Mouse (Mus musculus): Measurements from ENCODE around the gene Zfp276. TPM values are rescaled to one million over a fixed set of nuclear protein-coding genes. Genes with fewer than 3 reads are reported as not detected.

The Zfp276 gene
- polyA plus RNA-seq, 1 experiment from 2014 or later, result 30.6 TPM

DNA sequence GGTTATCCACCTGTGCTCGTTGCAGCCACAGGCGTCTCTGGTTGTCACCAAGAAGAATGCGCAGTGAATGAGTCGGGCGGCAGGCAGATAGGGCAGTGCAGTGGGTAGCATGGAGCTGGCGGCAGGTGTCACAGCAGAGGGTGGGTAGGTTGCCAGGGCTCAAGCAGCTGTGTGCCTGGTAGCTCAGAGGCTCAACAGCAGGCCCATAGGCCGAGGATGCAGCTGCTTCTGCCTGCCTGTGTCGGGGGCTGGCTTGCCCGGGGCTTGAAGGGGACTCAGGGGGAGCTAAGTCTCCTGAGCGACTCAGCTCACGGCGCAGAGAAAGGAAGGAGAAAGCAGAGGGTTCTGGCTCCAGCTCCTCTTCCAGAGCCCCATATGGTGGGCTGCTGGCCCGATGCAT is 20.7 kb upstream of the Zfp276 start:
- Histone ChIP-seq H3K4me1 (replicated peaks) (peaks cover 52% of the 10 kb centered on the region), H3K4me3 (no peak overlapping the region), H3K27me3 (ENCODE audit: insufficient read depth, poor library complexity, severe bottlenecking) (peaks cover 44% of the 10 kb centered on the region), H3K9me3 (no peaks in the 10 kb centered on the region), H3K36me3 (peaks cover 26% of the 10 kb centered on the region), H3K27ac (no peak overlapping the region)
- WGBS, result 57% methylated on average over 13 of the region's 13 CpGs
- no peak for DNase-seq (ENCODE audit: low spot score)

DNA sequence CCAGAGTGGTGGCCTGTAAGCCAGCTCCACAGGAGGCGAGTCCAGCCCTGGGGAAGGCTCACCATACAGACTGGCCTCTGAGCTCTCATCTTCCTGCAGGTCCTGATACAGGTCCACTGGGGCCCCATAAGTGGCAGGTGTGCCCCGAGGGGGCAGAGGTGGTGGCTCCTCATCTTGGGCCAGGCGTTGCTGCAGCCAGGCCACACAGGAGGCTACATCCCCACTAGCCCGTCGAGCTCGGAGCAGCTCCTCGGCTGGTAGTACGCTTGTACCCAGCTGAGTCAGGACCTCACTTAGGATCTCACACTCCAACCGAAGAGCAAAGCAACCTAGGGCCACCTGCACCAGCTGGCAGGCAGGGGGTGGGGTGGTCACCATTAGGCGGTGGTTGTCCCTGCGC is 20.2 kb upstream of the Zfp276 start:
- WGBS, result 81% methylated on average over 11 of the region's 11 CpGs
- no peak overlapping the region for H3K4me3 ChIP-seq

DNA sequence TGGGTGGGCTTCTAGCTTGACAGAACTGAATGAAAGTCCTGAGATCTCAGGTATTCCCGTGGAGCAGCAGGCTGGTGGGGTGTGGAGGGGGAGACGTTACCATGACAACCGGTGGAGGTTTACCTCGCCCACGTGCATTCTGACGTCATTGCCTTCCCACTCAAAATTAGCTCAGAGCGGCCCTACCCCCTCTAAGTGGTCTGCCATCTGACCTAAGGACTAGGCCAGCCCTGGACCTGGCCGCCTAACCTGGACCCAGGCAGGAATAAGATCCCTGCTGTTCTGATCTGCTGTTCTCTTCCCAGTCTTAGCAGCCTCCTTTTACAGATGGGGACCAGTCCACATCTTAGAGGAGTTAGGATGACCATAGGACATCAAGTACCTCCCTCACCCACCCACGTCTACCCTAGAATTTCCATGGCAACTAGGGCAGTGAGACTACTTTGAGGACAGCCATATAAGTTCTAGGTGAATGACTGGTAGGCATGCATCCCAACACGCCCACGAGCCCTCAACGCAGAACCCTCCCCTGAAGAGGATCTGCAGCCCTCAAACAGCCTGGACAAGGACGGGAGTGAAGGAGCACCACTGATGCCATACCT is 19.0 kb upstream of the Zfp276 start:
- peaks cover 44% of the 10 kb centered on the region for H3K27me3 ChIP-seq (ENCODE audit: insufficient read depth, poor library complexity, severe bottlenecking)
- H3K36me3 ChIP-seq, result peaks cover 9% of the 10 kb centered on the region
- WGBS, result 34% methylated on average over 13 of the region's 13 CpGs

More for the DNA sequence above, 20.2 kb upstream of the Zfp276 start:
- Histone ChIP-seq H3K27me3 (ENCODE audit: insufficient read depth, poor library complexity, severe bottlenecking) (peaks cover 44% of the 10 kb centered on the region), H3K9me3 (no peaks in the 10 kb centered on the region), H3K4me1 (replicated peaks) (peaks cover 52% of the 10 kb centered on the region), H3K27ac (no peak overlapping the region), H3K36me3 (peaks cover 22% of the 10 kb centered on the region)
- DNase-seq (ENCODE audit: low spot score), result no peak

DNA sequence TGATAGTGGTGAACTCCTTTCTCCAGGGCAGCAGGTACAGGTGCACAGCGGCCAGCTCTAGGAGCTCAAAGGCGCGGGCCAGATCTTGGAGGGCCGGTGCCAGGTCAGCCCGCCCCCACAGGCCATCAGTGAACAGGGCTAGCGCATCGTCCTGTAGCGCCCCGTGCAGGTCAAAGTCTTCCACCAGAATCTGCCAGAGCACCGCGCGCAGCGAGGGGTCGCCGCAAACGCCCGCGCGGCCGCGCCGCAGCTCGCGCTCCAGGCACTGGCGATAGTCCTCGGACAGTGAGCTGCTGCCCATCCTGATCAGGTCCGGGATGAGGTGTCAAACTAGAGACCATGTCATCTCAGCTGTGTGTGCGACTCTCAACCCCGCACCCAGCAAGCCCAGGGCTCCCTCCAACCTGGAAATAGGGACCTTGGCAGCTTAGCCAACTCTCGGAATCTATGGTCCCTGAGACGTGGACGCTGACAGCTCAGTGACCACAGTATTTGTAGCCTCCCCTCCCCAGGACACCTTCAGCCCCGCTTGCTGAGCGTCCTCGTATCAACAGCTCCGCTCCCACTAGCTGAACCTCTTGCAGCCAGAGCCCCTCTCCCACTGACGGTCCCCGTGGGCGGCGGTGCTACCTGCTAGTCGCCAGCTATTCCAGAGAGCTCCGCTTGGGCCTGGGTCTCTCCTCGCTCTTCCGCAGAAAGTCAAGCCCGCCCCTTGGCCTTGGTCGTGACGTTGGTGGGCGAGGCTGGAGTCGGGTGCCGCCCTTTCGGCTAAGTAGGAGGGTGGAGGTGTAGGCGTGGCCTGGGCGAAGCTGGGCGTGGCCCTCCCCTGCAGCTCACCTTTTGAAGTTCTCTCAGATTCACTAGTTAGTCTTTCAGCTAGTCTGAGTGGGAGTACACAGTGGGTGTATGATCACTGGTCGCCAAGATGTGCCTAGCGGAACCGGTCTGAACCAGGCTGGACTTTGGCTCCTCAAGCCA is 18.2 kb upstream of the Zfp276 start, which contains the start of gene Spata2l:
Spata2l (minus strand) TSS at position 714 of the 978 bp plus-strand sequence.
- 0 out of 2 replicates have a peak within 1 kb of the TSS, but pooled peaks have one; percentile 5 for H3K27ac ChIP-seq
- H3K27me3 ChIP-seq (ENCODE audit: insufficient read depth, poor library complexity, severe bottlenecking), result peaks cover 44% of the 10 kb centered on the region

More for the DNA sequence above, 19.0 kb upstream of the Zfp276 start:
- Histone ChIP-seq H3K27ac (0 out of 2 replicates have a peak overlapping the region, but pooled peaks have one; percentile 5), H3K9me3 (no peaks in the 10 kb centered on the region), H3K4me3 (peak overlapping the region; percentile 57), H3K4me1 (replicated peaks) (peaks cover 52% of the 10 kb centered on the region)
- no peak for DNase-seq (ENCODE audit: low spot score)

DNA sequence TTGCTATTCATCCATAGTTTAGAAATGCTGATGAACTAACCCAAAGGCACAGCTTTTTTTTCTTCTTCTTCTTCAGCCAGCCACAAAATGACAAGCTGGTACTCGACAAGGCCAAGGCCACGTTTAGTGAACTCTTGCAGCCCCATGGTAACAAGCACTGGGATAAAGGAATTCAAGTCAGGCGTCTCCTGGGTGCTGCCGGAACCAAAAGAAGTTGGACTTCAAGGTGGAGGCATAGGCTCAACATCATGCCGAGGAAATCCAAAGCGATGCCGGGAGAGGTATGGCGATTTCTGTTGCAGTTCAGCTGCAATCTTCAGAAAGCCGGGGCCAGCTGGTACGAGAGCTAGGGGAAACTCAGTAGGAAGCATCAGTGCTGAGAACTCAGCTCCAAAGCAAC is 14.6 kb upstream of the Zfp276 start:
- peaks cover 31% of the 10 kb centered on the region for H3K36me3 ChIP-seq
- H3K9me3 ChIP-seq, result no peaks in the 10 kb centered on the region
- H3K4me3 ChIP-seq, result no peak overlapping the region
- H3K27me3 ChIP-seq (ENCODE audit: insufficient read depth, poor library complexity, severe bottlenecking), result peaks cover 30% of the 10 kb centered on the region
- H3K4me1 ChIP-seq (replicated peaks), result peaks cover 25% of the 10 kb centered on the region
- 89% methylated on average over 10 of the region's 10 CpGs for WGBS
- no peak for DNase-seq (ENCODE audit: low spot score)
- H3K27ac ChIP-seq, result no peak overlapping the region

More for the DNA sequence above, 18.2 kb upstream of the Zfp276 start, which contains the start of gene Spata2l:
- 0 out of 2 replicates have a peak, but pooled peaks cover 2% of the 10 kb centered on the region for H3K36me3 ChIP-seq
- peak; percentile 90 for DNase-seq (ENCODE audit: low spot score)
- peak within 1 kb of the TSS; percentile 57 for H3K4me3 ChIP-seq
- no peaks in the 10 kb centered on the region for H3K9me3 ChIP-seq
- WGBS, result 2% methylated on average over 57 of the region's 57 CpGs
- peaks cover 52% of the 10 kb centered on the region for H3K4me1 ChIP-seq (replicated peaks)

DNA sequence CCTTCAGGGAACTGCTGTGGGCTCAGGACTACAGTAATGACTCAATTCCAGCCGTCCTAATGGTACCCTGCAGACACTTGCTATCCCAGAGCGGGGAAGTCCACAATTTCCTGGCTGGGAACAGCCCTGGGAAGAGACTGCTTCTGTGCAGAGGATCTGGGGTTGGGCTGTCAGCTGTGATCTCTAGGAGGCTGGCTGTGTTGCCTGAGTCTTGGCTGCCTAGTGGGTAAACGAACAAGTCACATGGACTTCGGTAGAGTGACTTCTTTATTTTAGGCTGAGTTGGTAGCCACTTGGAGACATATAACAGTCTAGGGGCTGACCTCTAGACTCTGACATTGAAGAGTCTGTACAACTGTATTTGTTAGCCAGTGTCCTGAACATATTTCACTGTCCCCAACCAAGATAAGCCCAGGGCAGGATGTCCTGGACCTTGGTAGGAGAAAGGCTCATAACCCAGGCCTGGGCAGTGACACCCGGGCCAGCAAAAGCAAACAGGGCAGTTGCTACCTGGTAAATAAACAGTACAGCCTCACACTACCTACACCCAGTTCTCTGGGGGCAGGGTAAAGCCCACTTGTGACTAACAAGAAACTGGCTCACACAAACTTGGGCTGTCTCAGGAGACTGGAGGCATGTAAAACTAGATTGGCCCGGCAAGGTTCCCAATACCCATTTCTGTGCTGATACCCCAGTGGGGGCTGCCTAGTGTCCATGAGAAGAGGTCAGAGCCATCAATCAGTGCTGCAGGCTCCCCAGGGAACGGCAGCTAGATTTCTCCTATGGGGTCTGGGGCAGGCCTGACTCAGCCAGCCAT is 11.7 kb upstream of the Zfp276 start:
- no peaks in the 10 kb centered on the region for H3K4me1 ChIP-seq (replicated peaks)
- peaks cover 3% of the 10 kb centered on the region; the same call in 1 of the 2 replicates for H3K27me3 ChIP-seq (ENCODE audit: insufficient read depth, poor library complexity, severe bottlenecking)
- H3K36me3 ChIP-seq, result peaks cover 60% of the 10 kb centered on the region
- 90% methylated on average over 7 of the region's 7 CpGs for WGBS
- no peak overlapping the region for H3K4me3 ChIP-seq
- H3K9me3 ChIP-seq, result no peaks in the 10 kb centered on the region
- no peak overlapping the region for H3K27ac ChIP-seq
- DNase-seq (ENCODE audit: low spot score), result no peak

DNA sequence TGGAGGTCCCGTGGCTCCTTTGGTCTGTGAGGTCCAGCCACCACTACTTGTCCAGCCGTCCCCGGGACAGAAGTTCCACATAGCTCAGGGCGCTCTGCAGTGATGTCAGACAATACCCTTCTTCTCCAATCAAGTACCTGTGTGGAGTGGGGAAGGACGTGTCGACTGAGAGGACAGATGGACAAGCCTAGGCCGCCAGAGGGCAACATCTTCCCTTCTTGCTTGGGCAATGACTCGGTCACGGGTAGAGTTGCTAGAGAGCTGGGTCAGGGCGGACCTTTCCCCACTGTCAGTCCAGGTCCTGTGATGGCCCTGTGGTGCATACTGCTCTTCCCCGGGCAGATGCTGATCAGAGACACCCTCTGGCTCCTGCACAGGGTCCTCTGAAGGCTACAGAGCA is 10.9 kb upstream of the Zfp276 start:
- no peak overlapping the region for H3K4me3 ChIP-seq
- H3K36me3 ChIP-seq, result peaks cover 68% of the 10 kb centered on the region
- H3K4me1 ChIP-seq (replicated peaks), result no peaks in the 10 kb centered on the region
- DNase-seq (ENCODE audit: low spot score), result no peak
- no peaks in the 10 kb centered on the region for H3K27me3 ChIP-seq (ENCODE audit: insufficient read depth, poor library complexity, severe bottlenecking)
- no peaks in the 10 kb centered on the region for H3K9me3 ChIP-seq
- WGBS, result 73% methylated on average over 11 of the region's 11 CpGs
- no peak overlapping the region for H3K27ac ChIP-seq

DNA sequence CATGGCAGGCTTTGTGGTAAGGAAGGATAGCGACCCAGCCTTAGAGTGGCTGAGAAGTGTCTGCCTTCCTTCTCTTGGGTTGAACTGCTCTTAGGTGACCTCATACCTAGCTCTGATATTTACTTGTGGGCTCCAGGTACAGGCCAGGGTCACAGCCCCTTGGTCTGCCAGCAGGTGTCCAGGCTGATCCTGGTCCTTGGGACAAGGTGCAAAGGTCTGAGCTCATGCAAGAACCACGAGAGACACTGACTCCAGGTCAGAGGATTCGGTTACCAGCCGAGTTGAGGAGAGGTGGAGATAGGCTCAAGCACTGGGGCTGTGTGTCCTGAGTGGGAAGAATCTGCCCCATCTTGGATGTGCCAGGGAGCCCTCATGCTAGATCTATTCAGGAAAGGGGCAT is 9.6 kb upstream of the Zfp276 start:
- peaks cover 81% of the 10 kb centered on the region for H3K36me3 ChIP-seq
- H3K27ac ChIP-seq, result no peak overlapping the region
- no peak for DNase-seq (ENCODE audit: low spot score)
- no peaks in the 10 kb centered on the region for H3K4me1 ChIP-seq (replicated peaks)
- H3K4me3 ChIP-seq, result no peak overlapping the region
- H3K27me3 ChIP-seq (ENCODE audit: insufficient read depth, poor library complexity, severe bottlenecking), result no peaks in the 10 kb centered on the region
- WGBS, result 93% methylated on average over 4 of the region's 4 CpGs
- H3K9me3 ChIP-seq, result no peaks in the 10 kb centered on the region

DNA sequence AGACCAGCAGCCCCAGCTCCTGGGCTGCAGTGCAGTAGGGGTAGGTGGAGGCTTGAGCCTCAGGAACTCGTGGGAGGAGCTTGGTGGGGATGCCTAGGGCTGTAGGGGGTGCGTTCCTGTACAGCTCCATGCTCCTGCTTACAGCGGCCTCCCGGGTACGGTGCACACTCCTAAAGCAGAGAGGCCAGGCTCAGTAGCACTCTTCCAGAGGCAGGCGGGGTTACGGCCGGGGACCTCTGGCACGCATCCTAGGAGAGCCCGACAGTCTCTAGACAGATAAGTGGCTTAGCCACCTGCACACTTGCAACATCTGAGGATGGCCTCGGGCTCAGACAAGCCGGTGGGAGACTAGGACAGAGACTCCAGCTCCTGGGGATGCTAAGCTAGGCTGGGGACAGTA is 8.5 kb upstream of the Zfp276 start:
- H3K27ac ChIP-seq, result no peak overlapping the region
- no peak for DNase-seq (ENCODE audit: low spot score)
- WGBS, result 93% methylated on average over 12 of the region's 12 CpGs
- no peaks in the 10 kb centered on the region for H3K27me3 ChIP-seq (ENCODE audit: insufficient read depth, poor library complexity, severe bottlenecking)
- H3K4me1 ChIP-seq (replicated peaks), result no peaks in the 10 kb centered on the region
- H3K36me3 ChIP-seq, result peaks cover 93% of the 10 kb centered on the region
- H3K4me3 ChIP-seq, result no peak overlapping the region
- H3K9me3 ChIP-seq, result no peaks in the 10 kb centered on the region

DNA sequence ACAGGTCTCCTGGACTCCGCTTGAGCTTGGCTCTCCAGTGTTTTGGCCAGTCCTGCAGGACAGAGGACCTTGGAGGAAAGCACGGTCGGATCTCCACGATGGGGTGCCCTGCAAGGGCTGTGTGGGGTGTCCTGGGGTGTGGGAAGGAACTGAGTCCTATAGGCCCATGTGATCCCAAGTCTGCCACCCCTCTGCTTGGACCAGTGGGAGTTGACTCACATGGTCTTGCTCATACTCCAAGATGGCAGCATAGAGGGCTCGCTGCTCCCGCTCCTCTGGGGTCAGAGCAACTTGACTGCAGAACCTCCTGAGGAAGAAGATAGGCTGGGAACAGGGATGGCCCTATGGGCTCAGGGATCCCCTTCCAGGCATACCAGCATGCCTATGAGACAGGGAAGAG is 6.2 kb upstream of the Zfp276 start:
- H3K27me3 ChIP-seq (ENCODE audit: insufficient read depth, poor library complexity, severe bottlenecking), result no peaks in the 10 kb centered on the region
- no peak for DNase-seq (ENCODE audit: low spot score)
- WGBS, result 97% methylated on average over 6 of the region's 6 CpGs
- no peak overlapping the region for H3K27ac ChIP-seq
- H3K4me1 ChIP-seq (replicated peaks), result peaks cover 4% of the 10 kb centered on the region
- H3K36me3 ChIP-seq, result peaks cover 98% of the 10 kb centered on the region
- no peaks in the 10 kb centered on the region for H3K9me3 ChIP-seq
- H3K4me3 ChIP-seq, result no peak overlapping the region

DNA sequence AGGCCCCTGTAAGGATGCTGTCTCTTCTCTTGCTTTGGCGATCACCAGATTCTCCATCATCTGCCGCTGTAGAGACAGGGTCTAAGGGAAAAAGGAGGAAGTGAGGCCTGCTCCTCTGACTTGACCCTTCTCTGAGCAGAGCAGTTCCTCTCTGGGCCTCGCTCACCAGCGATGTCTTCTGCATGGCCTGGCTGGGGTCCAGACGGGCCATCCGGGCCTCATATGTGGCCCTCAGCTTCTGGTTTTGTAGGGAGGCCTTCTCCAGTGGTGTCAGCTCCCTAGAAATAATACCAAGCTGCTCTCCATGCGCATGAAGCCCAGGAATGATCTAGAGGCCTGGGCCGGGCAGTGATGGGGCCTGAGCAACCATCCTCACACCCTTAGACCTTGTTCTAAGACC is 5.4 kb upstream of the Zfp276 start:
- H3K4me1 ChIP-seq (replicated peaks), result peaks cover 13% of the 10 kb centered on the region
- no peaks in the 10 kb centered on the region for H3K9me3 ChIP-seq
- DNase-seq (ENCODE audit: low spot score), result no peak
- no peaks in the 10 kb centered on the region for H3K27me3 ChIP-seq (ENCODE audit: insufficient read depth, poor library complexity, severe bottlenecking)
- H3K4me3 ChIP-seq, result no peak overlapping the region
- H3K36me3 ChIP-seq, result peaks cover 89% of the 10 kb centered on the region
- WGBS, result 93% methylated on average over 8 of the region's 8 CpGs
- no peak overlapping the region for H3K27ac ChIP-seq

DNA sequence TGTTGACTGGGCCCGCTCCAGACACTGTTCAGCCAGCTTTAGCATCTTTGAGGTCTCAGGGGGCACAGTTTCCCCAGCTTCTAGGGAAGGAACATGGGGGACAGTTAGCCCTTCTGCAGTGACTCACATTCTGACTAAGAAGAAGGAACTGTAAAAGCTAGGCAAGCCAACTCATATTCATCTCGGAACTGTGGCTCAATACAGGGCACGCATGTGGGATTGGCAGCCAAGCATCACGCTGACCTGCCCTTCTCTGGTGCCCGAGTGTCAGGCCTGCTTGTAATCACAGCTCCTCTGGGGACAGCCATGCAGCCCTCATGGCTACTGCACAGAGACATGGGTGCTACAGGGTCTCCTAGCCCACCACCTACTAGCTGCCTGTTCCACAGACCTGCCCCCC is 3.1 kb upstream of the Zfp276 start:
- H3K27ac ChIP-seq, result no peak overlapping the region
- H3K36me3 ChIP-seq, result peaks cover 71% of the 10 kb centered on the region
- H3K4me3 ChIP-seq, result no peak overlapping the region
- WGBS, result 96% methylated on average over 5 of the region's 5 CpGs
- no peaks in the 10 kb centered on the region for H3K27me3 ChIP-seq (ENCODE audit: insufficient read depth, poor library complexity, severe bottlenecking)
- no peaks in the 10 kb centered on the region for H3K9me3 ChIP-seq
- no peak for DNase-seq (ENCODE audit: low spot score)
- peaks cover 32% of the 10 kb centered on the region for H3K4me1 ChIP-seq (replicated peaks)
